In genomic region chr6:73517818-73518396, GRCm38 (mm10) we compare ENCODE assay signal across 9 mouse cellular contexts. TPM values are rescaled to one million over a fixed set of nuclear protein-coding genes. Genes with fewer than 3 reads are reported as not detected.
A peak's percentile ranks its signal among the peaks of the same experiment; 100 is the strongest.
DNase-seq lines count a peak whose midpoint lies in the region; ATAC-seq and TF ChIP-seq lines count a peak whose summit lies in the region.
"Had no signal": no experiment of that assay in that cellular context is flagged by ENCODE, and none has a peak within 500 bp of the region (broad histone marks: within the 10 kb centered on the region; RNA-seq: fewer than 3 reads in every experiment).

No protein-coding gene starts in this region.

- 24% methylated on average over 14 of the region's 14 CpGs for WGBS in heart, postnatal 0 days
- WGBS in heart, embryonic 11.5 days (ENCODE audit: insufficient replicate concordance), result 28% methylated on average over 14 of the region's 14 CpGs
- WGBS in forebrain, embryonic 15.5 days, result 25% methylated on average over 14 of the region's 14 CpGs
- WGBS in kidney, embryonic 14.5 days, result 28% methylated on average over 14 of the region's 14 CpGs
- WGBS in limb, embryonic 11.5 days, result 28% methylated on average over 14 of the region's 14 CpGs
- 31% methylated on average over 14 of the region's 14 CpGs for WGBS in neural tube, embryonic 12.5 days

- no peak overlapping the region for H3K27ac ChIP-seq in heart, postnatal 0 days (ENCODE audit: low read depth)
- no peak overlapping the region for H3K27ac ChIP-seq in heart, embryonic 11.5 days (ENCODE audit: low read depth, low read length)
- no peak overlapping the region for H3K27ac ChIP-seq in forebrain, embryonic 15.5 days (replicated peaks)
- no peak overlapping the region for H3K27ac ChIP-seq in kidney, embryonic 14.5 days (ENCODE audit: low read depth, low read length)
- no peak overlapping the region for H3K27ac ChIP-seq in limb, embryonic 11.5 days (replicated peaks; ENCODE audit: low read depth, low read length)
- H3K27ac ChIP-seq in neural tube, embryonic 12.5 days, result no peak overlapping the region
- H3K27ac ChIP-seq: limb, embryonic 15.5 days had no signal

- no peak for TF ChIP-seq EP300 in heart, postnatal 0 days (IDR thresholded peaks at IDR 0.05; ENCODE audit: low read depth)

- no peak for ATAC-seq in heart, postnatal 0 days (ENCODE audit: insufficient read depth, low read depth)
- ATAC-seq in heart, embryonic 11.5 days (replicated peaks; ENCODE audit: insufficient number of reproducible peaks, low FRiP score, low TSS enrichment), result no peak
- ATAC-seq in cerebellum, adult (ENCODE audit: insufficient number of reproducible peaks, low FRiP score, low TSS enrichment), result peak; percentile 62
- peak; percentile 83 for ATAC-seq in forebrain, embryonic 15.5 days (replicated peaks)
- peak; percentile 81; the same call in 1 of the 2 replicates for ATAC-seq in kidney, embryonic 14.5 days (ENCODE audit: low FRiP score, low TSS enrichment)
- ATAC-seq in limb, embryonic 11.5 days (ENCODE audit: insufficient number of reproducible peaks, low FRiP score, low TSS enrichment, low read depth), result no peak
- ATAC-seq in neural tube, embryonic 12.5 days (ENCODE audit: low FRiP score, low read depth), result peak; percentile 72

- no peaks in the 10 kb centered on the region for H3K4me1 ChIP-seq in heart, postnatal 0 days (ENCODE audit: control insufficient read depth, insufficient read depth)
- no peaks in the 10 kb centered on the region for H3K4me1 ChIP-seq in heart, embryonic 11.5 days (ENCODE audit: control insufficient read depth, insufficient read depth, low read length)
- 0 out of 2 replicates have a peak, but pooled peaks cover 2% of the 10 kb centered on the region for H3K4me1 ChIP-seq in forebrain, embryonic 15.5 days
- no peaks in the 10 kb centered on the region for H3K4me1 ChIP-seq in kidney, embryonic 14.5 days (ENCODE audit: control insufficient read depth, insufficient read depth, low read length)
- H3K4me1 ChIP-seq in limb, embryonic 11.5 days (ENCODE audit: control insufficient read depth, insufficient read depth, low read length), result no peaks in the 10 kb centered on the region
- H3K4me1 ChIP-seq in neural tube, embryonic 12.5 days, result no peaks in the 10 kb centered on the region
- H3K4me1 ChIP-seq: limb, embryonic 15.5 days had no signal

- H3K36me3 ChIP-seq in heart, postnatal 0 days (replicated peaks; ENCODE audit: control insufficient read depth, insufficient read depth, low read length), result no peaks in the 10 kb centered on the region
- H3K36me3 ChIP-seq in heart, embryonic 11.5 days (ENCODE audit: control insufficient read depth, insufficient read depth, low read length), result no peaks in the 10 kb centered on the region
- H3K36me3 ChIP-seq in forebrain, embryonic 15.5 days, result no peaks in the 10 kb centered on the region
- no peaks in the 10 kb centered on the region for H3K36me3 ChIP-seq in kidney, embryonic 14.5 days (ENCODE audit: control insufficient read depth, insufficient read depth, low read length)
- H3K36me3 ChIP-seq in limb, embryonic 11.5 days (ENCODE audit: control insufficient read depth, insufficient read depth, low read length), result no peaks in the 10 kb centered on the region
- no peaks in the 10 kb centered on the region for H3K36me3 ChIP-seq in neural tube, embryonic 12.5 days
- H3K36me3 ChIP-seq: limb, embryonic 15.5 days had no signal

- no peak overlapping the region for H3K4me2 ChIP-seq in heart, postnatal 0 days (ENCODE audit: low read depth, low read length)
- no peak overlapping the region for H3K4me2 ChIP-seq in heart, embryonic 11.5 days
- no peak overlapping the region for H3K4me2 ChIP-seq in forebrain, embryonic 15.5 days (replicated peaks)
- H3K4me2 ChIP-seq in kidney, embryonic 14.5 days (replicated peaks; ENCODE audit: low read depth, low read length), result no peak overlapping the region
- H3K4me2 ChIP-seq in limb, embryonic 11.5 days (ENCODE audit: low read depth, severe bottlenecking), result no peak overlapping the region
- peak overlapping the region; percentile 23; the same call in 1 of the 2 replicates for H3K4me2 ChIP-seq in neural tube, embryonic 12.5 days (replicated peaks)
- H3K4me2 ChIP-seq: limb, embryonic 15.5 days had no signal

- TF ChIP-seq CTCF in heart, postnatal 0 days (IDR thresholded peaks at IDR 0.05; ENCODE audit: low read depth), result peak; percentile 66

- H3K9ac ChIP-seq in heart, postnatal 0 days (replicated peaks; ENCODE audit: low read depth, low read length), result no peak overlapping the region
- no peak overlapping the region for H3K9ac ChIP-seq in heart, embryonic 11.5 days (ENCODE audit: low read depth, low read length)
- H3K9ac ChIP-seq in forebrain, embryonic 15.5 days (replicated peaks), result no peak overlapping the region
- H3K9ac ChIP-seq in kidney, embryonic 14.5 days (ENCODE audit: low read depth, low read length), result no peak overlapping the region
- no peak overlapping the region for H3K9ac ChIP-seq in limb, embryonic 11.5 days (ENCODE audit: low read length)
- H3K9ac ChIP-seq in neural tube, embryonic 12.5 days, result no peak overlapping the region
- H3K9ac ChIP-seq: limb, embryonic 15.5 days had no signal

- no peaks in the 10 kb centered on the region for H3K27me3 ChIP-seq in heart, postnatal 0 days (ENCODE audit: control insufficient read depth, insufficient read depth, low read length)
- no peaks in the 10 kb centered on the region for H3K27me3 ChIP-seq in heart, embryonic 11.5 days (ENCODE audit: control insufficient read depth, insufficient read depth, low read length)
- H3K27me3 ChIP-seq in forebrain, embryonic 15.5 days, result no peaks in the 10 kb centered on the region
- no peaks in the 10 kb centered on the region for H3K27me3 ChIP-seq in kidney, embryonic 14.5 days (ENCODE audit: control insufficient read depth, insufficient read depth, low read length)
- H3K27me3 ChIP-seq in limb, embryonic 11.5 days (ENCODE audit: control insufficient read depth, insufficient read depth, low read length), result no peaks in the 10 kb centered on the region
- no peaks in the 10 kb centered on the region for H3K27me3 ChIP-seq in neural tube, embryonic 12.5 days (replicated peaks)
- H3K27me3 ChIP-seq: limb, embryonic 15.5 days had no signal

- no peaks in the 10 kb centered on the region for H3K9me3 ChIP-seq in heart, postnatal 0 days (replicated peaks; ENCODE audit: control insufficient read depth, low read length)
- no peaks in the 10 kb centered on the region for H3K9me3 ChIP-seq in heart, embryonic 11.5 days (replicated peaks; ENCODE audit: control insufficient read depth, low read length)
- H3K9me3 ChIP-seq in forebrain, embryonic 15.5 days, result no peaks in the 10 kb centered on the region
- no peaks in the 10 kb centered on the region for H3K9me3 ChIP-seq in kidney, embryonic 14.5 days (ENCODE audit: control insufficient read depth, low read length)
- no peaks in the 10 kb centered on the region for H3K9me3 ChIP-seq in limb, embryonic 11.5 days (ENCODE audit: control insufficient read depth, low read length)
- H3K9me3 ChIP-seq in neural tube, embryonic 12.5 days, result no peaks in the 10 kb centered on the region
- H3K9me3 ChIP-seq: limb, embryonic 15.5 days had no signal

- no peak overlapping the region for H3K4me3 ChIP-seq in heart, postnatal 0 days (ENCODE audit: low read depth, low read length)
- no peak overlapping the region for H3K4me3 ChIP-seq in heart, embryonic 11.5 days (ENCODE audit: low read depth, low read length)
- H3K4me3 ChIP-seq in forebrain, embryonic 15.5 days, result no peak overlapping the region
- no peak overlapping the region for H3K4me3 ChIP-seq in kidney, embryonic 14.5 days (ENCODE audit: low read length)
- H3K4me3 ChIP-seq in limb, embryonic 11.5 days (ENCODE audit: low read depth, low read length), result no peak overlapping the region
- no peak overlapping the region for H3K4me3 ChIP-seq in neural tube, embryonic 12.5 days
- H3K4me3 ChIP-seq: limb, embryonic 15.5 days had no signal

- no peak for DNase-seq in heart, postnatal 0 days (ENCODE audit: low spot score)
- peak; percentile 88 for DNase-seq in limb, embryonic 11.5 days (ENCODE audit: low spot score)
- peak; percentile 52 for DNase-seq in urinary bladder, postnatal 25 days (ENCODE audit: low spot score)

RNA-seq across cellular contexts. Expression of gene 4931417E11Rik, which starts 48.4 kb away (rescaled TPM):
- total RNA-seq in heart, postnatal 0 days (2014; rRNA removed; ENCODE audit: low replicate concordance), result not detected in 2 replicates
- not detected in 2 replicates for polyA plus RNA-seq in heart, postnatal 0 days (2015; fragmentation: Nextera tagmentation; extraction: Ambion mirVana)
- not detected in 2 replicates for polyA plus RNA-seq in heart, embryonic 11.5 days (2014; fragmentation: Nextera tagmentation; extraction: Ambion mirVana)
- polyA plus RNA-seq in forebrain, embryonic 15.5 days (2015; fragmentation: Nextera tagmentation; extraction: Ambion mirVana), result not detected in 2 replicates
- not detected in 2 replicates for polyA plus RNA-seq in kidney, embryonic 14.5 days (2014; fragmentation: Nextera tagmentation; extraction: Ambion mirVana)
- polyA plus RNA-seq in limb, embryonic 11.5 days (2014; fragmentation: Nextera tagmentation; extraction: Ambion mirVana), result not detected in 2 replicates
- polyA plus RNA-seq in neural tube, embryonic 12.5 days (2016; fragmentation: Nextera tagmentation; extraction: Ambion mirVana), result not detected in 2 replicates
- polyA plus RNA-seq: limb, embryonic 15.5 days had no signal

Comparison
In these comparisons a context has a peak if more than half of its experiments do, and no peak if none do; other contexts are left out.
1. ATAC-seq: peak in cerebellum, adult (single experiment), forebrain, embryonic 15.5 days (single experiment), kidney, embryonic 14.5 days (single experiment) and neural tube, embryonic 12.5 days (single experiment); none in heart, postnatal 0 days (single experiment), heart, embryonic 11.5 days (single experiment) and limb, embryonic 11.5 days (single experiment).